Mouse (Mus musculus) spleen, postnatal 4 days (tissue): ENCODE measurements around the gene Mfap3.

Experiments
- DNase-seq, 2 experiments: peaks; one replicate each; pipeline ENCODE4 v3.0.0; 2022; ENCODE audit warnings: low spot score in 2 of 2

The Mfap3 gene

GRCm38 (mm10) chr11:57529111-57529510 is 10.6 kb downstream of the Mfap3 start:
- DNase-seq, result no peak

- DNase-seq, result no peak
These were observed 13.0 kb downstream of the Mfap3 start for GRCm38 (mm10) chr11:57531300-57531950.

- no peak for DNase-seq
These were observed 13.8 kb downstream of the Mfap3 start for GRCm38 (mm10) chr11:57532306-57532705.

GRCm38 (mm10) chr11:57535912-57536311 is 17.4 kb downstream of the Mfap3 start:
- DNase-seq, result no peak

GRCm38 (mm10) chr11:57539841-57540418 is 21.5 kb downstream of the Mfap3 start:
- DNase-seq, result no peak

GRCm38 (mm10) chr11:57540681-57541080 is 22.2 kb downstream of the Mfap3 start:
- DNase-seq, result no peak

GRCm38 (mm10) chr11:57548618-57549550 is 30.4 kb downstream of the Mfap3 start:
- DNase-seq, result peak; percentile 74 to 93

GRCm38 (mm10) chr11:57550230-57550629 is 31.8 kb downstream of the Mfap3 start:
- no peak for DNase-seq

- no peak for DNase-seq
These were observed 32.6 kb downstream of the Mfap3 start for GRCm38 (mm10) chr11:57551016-57551415.

- DNase-seq, result no peak
These were observed 34.7 kb downstream of the Mfap3 start for GRCm38 (mm10) chr11:57553015-57553780.

- peak in 1 of 2 experiments; percentile 17 for DNase-seq
These were observed 39.5 kb downstream of the Mfap3 start for GRCm38 (mm10) chr11:57557936-57558335.

GRCm38 (mm10) chr11:57564564-57564963 is 46.1 kb downstream of the Mfap3 start:
- no peak for DNase-seq

GRCm38 (mm10) chr11:57566091-57567035 is 47.9 kb downstream of the Mfap3 start:
- no peak for DNase-seq

GRCm38 (mm10) chr11:57568950-57569490 is 50.6 kb downstream of the Mfap3 start:
- no peak for DNase-seq

- no peak for DNase-seq
These were observed 52.6 kb downstream of the Mfap3 start for GRCm38 (mm10) chr11:57571035-57571434.

GRCm38 (mm10) chr11:57573686-57574274 is 55.3 kb downstream of the Mfap3 start:
- no peak for DNase-seq

GRCm38 (mm10) chr11:57576871-57577515 is 58.5 kb downstream of the Mfap3 start:
- DNase-seq, result no peak

- no peak for DNase-seq
These were observed 64.6 kb downstream of the Mfap3 start for GRCm38 (mm10) chr11:57582818-57583635.
